Mouse (Mus musculus) thymus, adult 2 months (tissue): Measurements from ENCODE around the gene Mob1a. TPM values are rescaled to one million over a fixed set of nuclear protein-coding genes. Genes with fewer than 3 reads are reported as not detected.

ENCODE experiments used
- DNase-seq: peaks from one replicate; pipeline ENCODE4 v3.0.0; 2021
- H3K27ac ChIP-seq: fragments of 200-500 bp; 2 replicates; pipeline ENCODE4 v1.5.1; 2012; ENCODE audit warnings: low read length, control low read depth; ENCODE audit not compliant: control insufficient read depth, insufficient read depth
- H3K27me3 ChIP-seq: fragments of 200-500 bp; 2 replicates; pipeline ENCODE4 v1.6.1; 2012; ENCODE audit warnings: mild to moderate bottlenecking, low read length, moderate library complexity, mixed read lengths; ENCODE audit not compliant: control insufficient read depth, insufficient read depth
- H3K36me3 ChIP-seq: fragments of 200-500 bp; 2 replicates; pipeline ENCODE4 v1.6.1; 2012; ENCODE audit warnings: mild to moderate bottlenecking, low read length, moderate library complexity; ENCODE audit not compliant: control insufficient read depth, insufficient read depth
- H3K4me1 ChIP-seq: fragments of 200-500 bp; replicated peaks from 2 replicates; pipeline ENCODE4 v1.6.1; 2012; ENCODE audit warnings: low read length; ENCODE audit not compliant: control insufficient read depth, insufficient read depth
- H3K4me3 ChIP-seq: fragments of 200-500 bp; 2 replicates; pipeline ENCODE4 v1.5.1; 2012; ENCODE audit warnings: mild to moderate bottlenecking, low read length, control low read depth, moderate library complexity; ENCODE audit not compliant: control insufficient read depth, insufficient read depth
- CTCF ChIP-seq: fragments of 200-500 bp; IDR thresholded peaks from 2 replicates; pipeline ENCODE4 v1.5.1; 2012; ENCODE audit warnings: mild to moderate bottlenecking, control low read depth, low read length, moderate library complexity, borderline replicate concordance; ENCODE audit not compliant: control insufficient read depth, poor library complexity, insufficient read depth; ENCODE audit errors: extremely low read depth
- POLR2A ChIP-seq: fragments of 200-500 bp; IDR thresholded peaks from 2 replicates; pipeline ENCODE4 v1.6.1; 2012; ENCODE audit warnings: mild to moderate bottlenecking, low read length, control low read depth, moderate library complexity; ENCODE audit not compliant: control insufficient read depth, poor library complexity, insufficient read depth; ENCODE audit errors: extremely low read depth
- WGBS: fragments of 180-500 bp; shearing (Covaris S2); methylation state at CpG from one replicate; pipeline ENCODE4 v1.1.7; 2018; 5-methylcytosine and 5-hydroxymethylcytosine counted together
- polyA plus RNA-seq: library from polyadenylated mRNA; depleted of rRNA; stranded (reverse); fragments of >200 nt; gene quantifications from 2 replicates; pipeline ENCODE4 v1.2.3, GENCODE M21; 2012; rRNA removed

Mob1a gene
- polyA plus RNA-seq, 1 experiment = 49.1 TPM

DNA sequence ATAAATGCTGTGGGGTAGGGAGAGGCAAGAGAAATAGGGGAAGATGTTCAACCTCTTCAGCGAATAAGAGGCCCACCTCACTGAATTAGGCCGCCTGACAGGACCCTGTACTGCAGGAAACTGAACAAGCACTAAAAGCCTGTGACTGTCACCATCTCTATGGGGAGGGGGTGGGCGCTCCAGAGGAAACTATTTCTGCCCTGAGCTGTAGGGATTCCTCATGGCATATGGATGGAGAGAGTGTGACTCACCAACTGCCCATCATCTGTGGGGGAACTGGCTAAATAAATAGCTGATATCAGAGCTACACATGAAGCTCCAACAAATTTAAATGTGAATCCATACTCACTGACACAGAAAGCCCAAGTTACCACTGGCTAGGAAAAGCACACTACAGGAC lies 45.5 kb downstream of the Mob1a start:
- Histone ChIP-seq H3K4me1 (no peaks in the 10 kb centered on the region), H3K27ac (no peak overlapping the region), H3K36me3 (peaks cover 88% of the 10 kb centered on the region), H3K27me3 (no peaks in the 10 kb centered on the region), H3K4me3 (no peak overlapping the region)
- DNase-seq = no peak
- TF ChIP-seq POLR2A (no peak), CTCF (no peak)
- WGBS = 97% methylated on average over 3 of the region's 3 CpGs

DNA sequence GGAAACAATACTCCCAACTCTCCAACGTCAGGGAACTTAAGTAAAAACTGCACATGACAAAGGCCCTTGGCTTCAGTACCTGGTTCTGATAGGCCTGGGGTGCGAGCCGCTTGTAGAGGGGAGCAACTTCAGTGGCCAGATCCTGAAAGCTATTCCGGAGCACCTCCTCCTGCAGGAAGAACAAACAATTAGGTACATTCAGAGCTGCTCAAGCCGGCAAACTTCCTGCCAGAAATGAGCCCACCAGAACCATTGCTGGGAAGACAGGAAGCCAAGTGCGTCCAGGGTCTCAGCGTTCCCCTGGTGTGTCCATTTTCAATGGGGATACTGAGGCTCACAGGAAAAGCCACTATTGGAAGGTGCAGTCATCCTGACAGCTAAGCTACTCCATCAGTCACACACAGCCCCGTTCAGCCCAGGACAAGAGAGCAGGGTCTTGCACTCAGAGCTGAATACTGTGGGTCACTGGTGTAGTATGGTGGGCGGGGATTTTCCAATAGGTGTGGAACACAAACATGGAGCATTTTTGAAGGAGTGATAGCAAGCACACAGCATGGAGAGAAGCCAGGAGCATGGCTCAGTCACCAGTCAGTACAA lies 48.0 kb downstream of the Mob1a start:
- Histone ChIP-seq H3K36me3 (peaks cover 97% of the 10 kb centered on the region), H3K4me3 (no peak overlapping the region), H3K27ac (no peak overlapping the region), H3K4me1 (no peaks in the 10 kb centered on the region), H3K27me3 (no peaks in the 10 kb centered on the region)
- DNase-seq = no peak
- TF ChIP-seq CTCF (no peak), POLR2A (no peak)
- 95% methylated on average over 9 of the region's 9 CpGs for WGBS

DNA sequence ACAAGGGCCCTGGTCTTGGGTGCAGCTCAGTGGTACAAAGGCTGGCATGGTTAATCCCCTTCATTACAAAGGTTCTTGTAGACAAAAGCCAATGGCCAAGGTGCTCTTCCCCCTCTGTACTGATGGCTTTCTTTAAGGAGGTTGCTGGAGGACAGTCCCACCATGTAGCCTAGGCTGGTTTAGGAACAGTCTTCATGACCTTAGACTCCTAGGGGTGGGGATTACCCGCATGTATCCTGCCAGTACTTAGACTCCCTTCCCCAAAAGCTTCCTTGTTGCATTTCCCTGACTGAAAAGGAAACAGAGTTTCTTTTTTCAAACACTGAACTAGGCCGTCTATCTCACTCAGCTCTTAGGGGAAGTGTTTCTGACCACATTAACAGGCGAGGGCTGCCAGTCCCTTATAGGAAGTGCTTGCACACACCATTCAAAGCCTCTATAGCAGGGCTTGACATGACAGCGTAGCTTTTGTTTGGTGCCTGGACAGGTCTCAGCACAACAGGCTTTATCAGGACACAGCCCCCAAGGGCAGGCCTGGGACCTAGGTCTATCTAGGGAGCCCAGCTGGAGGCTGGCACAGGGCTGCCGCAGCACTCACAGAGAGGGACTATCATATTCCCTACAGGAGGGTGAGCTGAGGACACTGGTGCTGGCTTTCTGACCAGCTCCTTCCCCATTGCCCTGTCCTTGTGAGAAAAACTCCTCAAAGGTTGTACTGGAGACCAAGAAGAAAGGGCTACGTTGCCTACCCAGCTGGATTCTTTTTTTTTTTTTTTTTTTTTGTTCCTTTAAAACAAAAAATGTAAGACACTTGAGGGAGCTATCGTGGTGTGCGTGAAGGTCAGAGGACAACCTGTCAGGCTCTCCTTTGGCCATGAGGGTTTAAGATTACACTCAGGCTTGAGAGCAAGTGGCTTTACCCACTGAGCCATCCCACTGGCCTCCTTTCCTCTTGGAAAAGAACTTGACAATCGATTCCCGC lies 56.0 kb downstream of the Mob1a start:
- H3K4me3 ChIP-seq = no peak overlapping the region
- no peaks in the 10 kb centered on the region for H3K27me3 ChIP-seq
- H3K36me3 ChIP-seq = peaks cover 53% of the 10 kb centered on the region
- TF ChIP-seq CTCF (no peak), POLR2A (no peak)
- H3K27ac ChIP-seq = no peak overlapping the region
- H3K4me1 ChIP-seq = peaks cover 10% of the 10 kb centered on the region
- no peak for DNase-seq
- WGBS = 48% methylated on average over 10 of the region's 10 CpGs

DNA sequence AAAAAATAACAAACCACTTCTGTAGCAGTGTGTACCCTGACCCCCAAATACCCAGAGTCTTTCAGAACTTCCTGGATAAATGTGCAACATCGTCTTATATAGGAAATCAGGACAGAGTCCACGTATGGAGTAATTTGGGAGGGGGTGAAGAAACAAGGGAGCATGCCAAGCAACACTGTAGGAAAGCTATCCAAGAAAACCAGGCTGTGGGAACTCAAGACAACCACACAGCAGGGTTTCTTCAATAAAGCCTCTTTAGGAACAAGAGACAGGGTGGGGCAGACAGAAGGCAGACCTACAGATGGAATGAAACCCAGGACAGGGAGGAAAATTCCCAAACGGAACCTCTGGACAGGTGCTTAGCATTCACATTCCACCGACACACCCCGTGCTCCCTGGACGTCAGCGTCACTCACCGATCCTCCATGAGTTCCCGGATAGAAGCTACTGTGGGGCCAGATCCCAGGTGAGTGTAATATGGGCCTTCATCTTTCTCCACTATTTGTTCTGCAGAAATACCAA lies 59.8 kb downstream of the Mob1a start:
- Histone ChIP-seq H3K27ac (no peak overlapping the region), H3K27me3 (no peaks in the 10 kb centered on the region), H3K4me3 (no peak overlapping the region), H3K4me1 (peaks cover 10% of the 10 kb centered on the region), H3K36me3 (peaks cover 19% of the 10 kb centered on the region)
- 98% methylated on average over 9 of the region's 9 CpGs for WGBS
- no peak for DNase-seq
- TF ChIP-seq POLR2A = no peak

DNA sequence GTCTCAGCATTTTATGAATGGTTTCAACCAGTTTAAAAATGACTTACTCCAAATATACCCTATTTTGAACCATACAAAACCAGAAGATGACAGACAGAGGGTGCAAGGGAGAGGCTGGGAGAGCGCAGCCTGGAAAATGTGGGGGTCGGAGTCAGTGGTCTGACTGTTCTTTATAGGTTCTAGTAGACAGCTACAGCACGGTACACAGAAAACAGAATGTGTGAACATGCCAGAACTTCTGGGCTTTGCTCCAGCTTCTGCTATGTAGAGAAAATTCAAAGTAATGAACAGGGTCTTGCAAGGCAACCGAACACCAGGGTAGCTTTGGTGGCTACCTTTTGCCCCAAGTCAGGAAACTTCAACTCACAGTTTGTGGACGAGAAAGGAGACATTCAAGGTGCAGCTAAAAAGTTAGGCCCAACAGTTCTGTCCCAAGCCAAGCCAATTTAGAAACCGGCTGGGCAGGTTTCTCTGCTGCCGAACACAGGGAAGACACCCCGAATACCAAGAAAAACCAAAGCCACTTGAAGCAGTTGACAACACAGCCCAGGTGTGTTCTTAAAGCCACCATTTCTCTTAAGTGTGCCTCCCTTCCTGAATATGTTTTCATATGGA lies 66.5 kb downstream of the Mob1a start:
- no peak for TF ChIP-seq CTCF
- no peak for TF ChIP-seq POLR2A
- H3K36me3 ChIP-seq = peaks cover 15% of the 10 kb centered on the region
- H3K4me1 ChIP-seq = peaks cover 10% of the 10 kb centered on the region
- H3K27me3 ChIP-seq = no peaks in the 10 kb centered on the region
- H3K27ac ChIP-seq = no peak overlapping the region
- 44% methylated on average over 8 of the region's 8 CpGs for WGBS
- H3K4me3 ChIP-seq = no peak overlapping the region
- DNase-seq = no peak

Other genes starting within 250 kb of the Mob1a start
- 24.4 and 25.5 TPM in 2 replicates for gene Pcgf1, start 248.1 kb upstream of the Mob1a start, polyA plus RNA-seq
- gene Lbx2, start 239.6 kb upstream of the Mob1a start, polyA plus RNA-seq = 2.1 and 2.6 TPM in 2 replicates
- gene Ccdc142, start 224.4 kb upstream of the Mob1a start, polyA plus RNA-seq = 18.9 and 19.6 TPM in 2 replicates
- 10.2 and 11.9 TPM in 2 replicates for gene Gm42688, start 224.4 kb upstream of the Mob1a start, polyA plus RNA-seq
- 67.2 and 83.6 TPM in 2 replicates for gene Mrpl53, start 217.0 kb upstream of the Mob1a start, polyA plus RNA-seq
- gene Mogs, start 210.5 kb upstream of the Mob1a start, polyA plus RNA-seq = 142 and 143 TPM in 2 replicates
- 227 and 265 TPM in 2 replicates for gene Wbp1, start 204.5 kb upstream of the Mob1a start, polyA plus RNA-seq
- 67.2 and 98.6 TPM in 2 replicates for gene Ino80b, start 200.6 kb upstream of the Mob1a start, polyA plus RNA-seq
- 40.5 and 41.3 TPM in 2 replicates for gene Rtkn, start 190.6 kb upstream of the Mob1a start, polyA plus RNA-seq
- gene Wdr54, start 169.6 kb upstream of the Mob1a start, polyA plus RNA-seq = 0.80 and 0.89 TPM in 2 replicates
- 0.19 and 0.38 TPM in 2 replicates for gene 1700003E16Rik, start 169.6 kb upstream of the Mob1a start, polyA plus RNA-seq
- 166 and 167 TPM in 2 replicates for gene Dctn1, start 160.1 kb upstream of the Mob1a start, polyA plus RNA-seq
- 0.57 and 0.62 TPM in 2 replicates for gene Slc4a5, start 106.2 kb upstream of the Mob1a start, polyA plus RNA-seq
- gene Mthfd2, start 108 bp upstream of the Mob1a start, polyA plus RNA-seq = 15.9 and 16.3 TPM in 2 replicates
- 10.6 and 13.6 TPM in 2 replicates for gene Bola3, start 23.1 kb downstream of the Mob1a start, polyA plus RNA-seq
- gene Tet3, start 133.1 kb downstream of the Mob1a start, polyA plus RNA-seq = 32.6 and 43.3 TPM in 2 replicates
- 52.1 and 65.4 TPM in 2 replicates for gene Dguok, start 181.0 kb downstream of the Mob1a start, polyA plus RNA-seq
- gene Actg2, start 210.2 kb downstream of the Mob1a start, polyA plus RNA-seq = 2.3 and 3.5 TPM in 2 replicates
- 16.4 and 19.2 TPM in 2 replicates for gene Stambp, start 246.7 kb downstream of the Mob1a start, polyA plus RNA-seq